Mouse (Mus musculus): Measurements from ENCODE around the gene Sh2d1a. TPM values are rescaled to one million over a fixed set of nuclear protein-coding genes. Genes with fewer than 3 reads are reported as not detected.

Sh2d1a gene
- polyA plus RNA-seq, 1 experiment from 2014 or later = not detected

DNA sequence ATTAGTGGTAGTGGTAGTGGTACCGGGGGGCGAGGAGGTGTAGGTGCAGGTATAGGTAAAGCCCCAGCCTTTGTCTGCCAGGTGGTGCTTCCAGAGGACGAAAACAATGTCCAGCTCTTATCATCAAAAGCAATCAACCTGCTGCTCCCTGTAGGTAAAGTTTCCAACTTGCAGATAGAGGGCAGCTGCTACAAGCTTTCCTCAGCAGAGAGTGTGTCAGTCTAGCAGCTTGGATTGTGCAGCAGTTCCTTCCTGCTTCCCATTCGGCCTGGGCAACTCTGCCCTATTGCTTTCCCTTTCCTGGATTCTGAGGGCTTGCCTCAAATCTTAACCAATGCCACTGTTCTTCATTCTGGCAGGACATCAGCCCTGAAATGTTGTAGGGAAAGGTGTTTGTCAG, 56.4 kb downstream of the Sh2d1a start:
- Histone ChIP-seq H3K79me2 (ENCODE audit: inconsistent target) (no peaks in the 10 kb centered on the region), H3K4me3 (ENCODE audit: inconsistent target) (no peak overlapping the region), H3K27ac (no peak overlapping the region), H3K36me3 (ENCODE audit: inconsistent target) (no peaks in the 10 kb centered on the region)
- WGBS (ENCODE audit: missing documents) = 72% methylated on average over 3 of the region's 4 CpGs

Other genes starting within 250 kb of the Sh2d1a start
- gene Tex13c2, start 12.8 kb upstream of the Sh2d1a start, polyA plus RNA-seq (2018) = not detected in 3 replicates